Mouse (Mus musculus): ENCODE data around the gene Get4.

Get4 gene

DNA sequence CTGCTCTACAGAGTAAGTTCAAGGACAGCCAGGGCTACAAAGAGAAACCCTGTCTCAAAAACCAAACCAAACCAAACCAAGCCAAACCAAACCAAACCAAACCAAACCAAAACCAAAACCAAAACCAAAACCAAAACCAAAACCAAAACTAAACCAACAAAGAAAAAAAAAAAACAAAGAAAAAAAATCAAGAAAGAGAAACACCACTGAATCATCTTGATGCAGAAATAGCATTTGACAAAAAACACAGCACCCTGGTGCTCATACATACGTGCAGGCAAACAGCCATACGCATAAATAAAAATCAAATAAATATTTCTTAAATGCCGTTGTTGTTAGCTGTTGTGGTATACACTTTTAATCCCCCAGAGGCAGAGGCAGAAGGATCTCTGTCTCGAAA is 58.4 kb downstream of the Get4 start:
- no peaks in the 10 kb centered on the region for H3K27me3 ChIP-seq (ENCODE audit: control insufficient read depth, insufficient read depth, low read length, poor library complexity, severe bottlenecking)
- no peaks in the 10 kb centered on the region for H3K36me3 ChIP-seq (ENCODE audit: control insufficient read depth, insufficient read depth, low read length, poor library complexity, severe bottlenecking)
- no peak for DNase-seq (ENCODE audit: low read depth, low spot score)

DNA sequence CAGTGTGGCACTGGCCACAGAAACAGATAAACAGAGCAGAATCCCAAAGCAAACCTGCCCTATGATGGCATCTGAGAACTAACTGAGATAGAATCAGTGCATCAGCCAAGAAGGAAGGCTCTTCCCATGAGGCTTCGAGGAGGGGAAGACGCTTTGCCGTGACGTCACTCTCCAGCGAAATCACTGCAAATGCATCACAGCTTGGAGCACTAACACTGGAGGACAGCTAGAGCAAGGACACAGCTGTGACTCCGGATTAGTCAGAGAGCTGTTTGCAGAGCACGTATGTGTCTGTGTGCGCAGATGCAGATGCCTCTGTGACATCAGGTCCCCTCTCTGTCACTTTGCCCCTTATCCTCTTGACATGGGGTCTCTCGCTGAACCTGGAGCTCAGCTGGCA is 59.7 kb downstream of the Get4 start:
- Histone ChIP-seq H3K36me3 (ENCODE audit: control insufficient read depth, insufficient read depth, low read length, poor library complexity, severe bottlenecking) (no peaks in the 10 kb centered on the region), H3K27me3 (ENCODE audit: control insufficient read depth, insufficient read depth, low read length, poor library complexity, severe bottlenecking) (no peaks in the 10 kb centered on the region)
- DNase-seq (ENCODE audit: low read depth, low spot score) = no peak

DNA sequence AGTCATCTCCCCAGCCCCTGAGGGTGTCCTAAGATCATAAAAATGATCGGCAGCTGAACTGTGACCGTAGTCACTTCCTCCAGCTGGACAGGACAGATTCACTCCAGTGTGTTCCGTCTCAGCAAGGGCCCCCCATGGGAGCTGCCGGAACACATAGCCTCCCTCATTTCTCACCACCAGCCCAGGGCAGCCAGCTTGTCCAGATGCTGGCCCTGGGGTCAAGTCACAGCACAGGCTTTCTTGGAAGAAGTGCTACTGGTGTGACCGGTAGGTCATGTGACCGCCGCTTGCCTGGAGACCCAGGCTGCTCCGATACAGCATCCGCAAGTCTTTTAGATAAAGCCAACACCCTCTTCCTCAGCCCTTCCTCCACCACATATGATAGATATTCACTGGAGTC is 61.4 kb downstream of the Get4 start:
- Histone ChIP-seq H3K36me3 (ENCODE audit: control insufficient read depth, insufficient read depth, low read length, poor library complexity, severe bottlenecking) (no peaks in the 10 kb centered on the region), H3K27me3 (ENCODE audit: control insufficient read depth, insufficient read depth, low read length, poor library complexity, severe bottlenecking) (no peaks in the 10 kb centered on the region)
- DNase-seq (ENCODE audit: low read depth, low spot score) = no peak

DNA sequence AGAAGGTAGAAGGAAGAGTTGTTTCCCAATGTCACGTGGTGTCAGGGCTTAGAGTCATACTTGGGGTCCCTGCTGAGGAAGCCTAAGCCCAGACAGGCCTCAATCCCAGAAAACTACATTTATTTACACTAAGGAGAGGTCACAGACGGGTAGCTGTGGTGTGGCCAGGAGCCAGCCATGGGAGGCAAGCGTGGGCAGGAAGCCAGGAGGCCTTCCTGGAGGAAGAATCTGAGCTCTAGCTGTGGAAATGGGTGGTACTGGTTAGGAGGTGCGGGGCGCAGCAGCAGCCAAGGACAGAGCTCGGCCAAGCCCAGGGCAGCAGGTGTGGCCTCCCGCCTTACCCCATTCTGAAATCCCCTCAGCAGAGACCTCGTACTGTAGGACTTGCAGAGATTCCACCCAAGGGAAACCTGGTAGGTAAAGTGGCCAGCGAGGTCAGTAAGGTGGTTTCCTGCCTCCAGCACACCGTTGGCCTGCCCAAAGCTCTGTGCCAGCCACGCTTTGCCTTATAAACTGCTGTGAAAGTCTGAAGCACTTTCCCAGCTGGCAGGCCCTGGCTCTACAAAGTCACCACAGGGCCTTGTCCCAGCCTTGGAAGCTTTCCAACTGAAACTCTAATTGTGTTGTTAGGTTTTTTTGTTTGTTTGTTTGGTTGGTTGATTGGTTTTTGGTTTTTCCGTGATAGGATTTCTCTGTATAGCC is 63.0 kb downstream of the Get4 start:
- Histone ChIP-seq H3K36me3 (ENCODE audit: control insufficient read depth, insufficient read depth, low read length, poor library complexity, severe bottlenecking) (no peaks in the 10 kb centered on the region), H3K27me3 (ENCODE audit: control insufficient read depth, insufficient read depth, low read length, poor library complexity, severe bottlenecking) (no peaks in the 10 kb centered on the region)
- no peak for DNase-seq (ENCODE audit: low read depth, low spot score)

DNA sequence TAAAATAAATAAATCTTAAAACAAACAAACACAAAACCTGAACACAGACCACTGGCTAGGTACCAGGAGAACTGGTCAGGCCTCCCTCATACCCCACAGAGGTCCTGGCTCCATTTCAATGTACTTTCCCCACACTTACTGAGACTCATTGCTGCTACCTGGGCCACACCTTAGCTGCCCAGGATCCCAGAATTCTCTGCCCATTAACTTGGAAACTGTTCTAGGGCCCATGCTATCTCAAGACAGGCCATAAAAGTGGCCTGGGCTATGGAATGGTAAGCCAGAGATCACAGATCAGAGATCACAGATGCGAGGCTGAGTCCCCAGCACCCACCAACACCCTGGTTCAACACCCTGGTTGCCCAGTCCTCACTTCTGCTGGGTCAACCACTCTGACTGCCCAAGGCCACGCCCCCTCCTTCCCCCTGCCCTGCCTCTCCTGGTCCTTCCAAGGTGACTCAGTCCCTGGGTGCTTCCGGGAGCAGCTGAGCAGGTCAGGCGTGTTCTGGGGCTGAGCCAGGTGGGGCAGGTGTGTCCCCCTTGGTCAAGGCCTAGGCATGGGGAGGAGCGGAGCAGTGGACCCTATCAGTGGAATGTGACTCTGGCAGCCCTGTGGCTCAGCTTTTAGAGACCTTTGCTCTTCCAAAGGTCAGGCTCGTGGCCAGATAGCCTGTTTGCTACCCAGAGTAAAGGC is 65.0 kb downstream of the Get4 start:
- no peaks in the 10 kb centered on the region for H3K36me3 ChIP-seq (ENCODE audit: control insufficient read depth, insufficient read depth, low read length, poor library complexity, severe bottlenecking)
- no peak for DNase-seq (ENCODE audit: low read depth, low spot score)

DNA sequence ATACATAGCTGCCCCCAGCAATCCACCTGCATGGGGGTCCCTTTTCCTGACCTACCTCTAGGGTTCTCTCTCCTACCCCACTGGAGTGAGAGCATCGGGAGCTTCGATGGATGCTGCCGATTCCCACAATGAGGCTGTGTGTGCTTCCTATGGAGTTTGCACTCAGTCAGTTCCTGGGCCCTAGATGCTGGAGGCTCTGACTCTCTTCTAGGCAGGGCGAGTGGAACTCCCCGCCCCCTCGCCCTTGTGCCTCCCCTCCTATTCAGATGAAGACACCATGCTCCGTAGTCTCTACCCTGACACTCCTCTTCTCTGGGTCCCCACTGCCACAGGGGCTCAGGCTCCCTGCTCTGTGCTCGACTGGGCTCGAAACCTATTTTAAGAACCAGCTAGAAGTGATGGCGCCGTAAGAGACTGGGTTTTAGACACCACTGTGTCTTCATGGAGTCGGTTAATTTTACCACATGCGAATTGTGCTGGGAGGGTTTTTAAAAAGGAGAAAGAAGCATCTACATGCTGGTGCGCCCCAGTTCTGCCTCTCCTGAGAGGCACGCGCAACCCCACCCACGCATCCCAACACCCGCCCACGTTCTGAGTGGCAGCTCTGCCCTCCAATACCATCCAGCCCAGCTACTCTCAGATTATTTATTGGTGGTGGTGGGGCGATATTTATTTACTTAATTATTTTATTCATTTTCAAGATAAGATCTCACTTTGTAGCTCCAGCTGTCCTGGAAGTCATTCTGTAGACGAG is 65.8 kb downstream of the Get4 start:
- DNase-seq (ENCODE audit: low read depth, low spot score) = no peak
- Histone ChIP-seq H3K36me3 (ENCODE audit: control insufficient read depth, insufficient read depth, low read length, poor library complexity, severe bottlenecking) (no peaks in the 10 kb centered on the region), H3K27me3 (ENCODE audit: control insufficient read depth, insufficient read depth, low read length, poor library complexity, severe bottlenecking) (no peaks in the 10 kb centered on the region)

More for the DNA sequence above, 65.0 kb downstream of the Get4 start:
- no peaks in the 10 kb centered on the region for H3K27me3 ChIP-seq (ENCODE audit: control insufficient read depth, insufficient read depth, low read length, poor library complexity, severe bottlenecking)

Data from splenic B cell, adult 2 months (primary cell).